Mouse (Mus musculus): Measurements from ENCODE around the gene Blm.

DNA sequence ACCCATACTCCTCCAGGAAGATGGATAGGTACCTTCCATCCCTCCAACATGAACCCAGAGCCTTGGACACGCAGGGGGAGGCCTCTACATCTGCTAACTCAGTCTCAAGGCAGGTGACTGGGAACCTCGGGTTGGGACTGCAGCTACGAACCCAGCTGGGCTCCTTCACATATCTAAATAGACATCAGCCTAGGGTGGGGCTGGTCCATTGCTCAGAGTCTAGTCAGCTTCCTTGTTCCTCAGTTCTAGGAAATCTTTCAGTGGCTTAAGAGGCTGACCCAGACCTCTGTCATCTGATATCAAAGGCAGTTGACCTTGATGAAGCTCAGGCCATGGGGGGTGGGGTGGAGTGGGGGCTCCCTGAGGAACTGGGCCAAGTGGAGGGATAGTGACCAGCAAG is 115.6 kb downstream of the Blm start:
- TF ChIP-seq POLR2A (IDR thresholded peaks at IDR 0.05; ENCODE audit: low read depth, low read length) (no peak), CTCF (IDR thresholded peaks at IDR 0.05; ENCODE audit: extremely low read depth, insufficient read depth, insufficient read length, insufficient replicate concordance) (no peak)
